Mouse (Mus musculus): ENCODE results near the gene Psmd6. TPM values are rescaled to one million over a fixed set of nuclear protein-coding genes. Genes with fewer than 3 reads are reported as not detected.

The Psmd6 gene
- 134 and 135 TPM in 2 replicates for polyA plus RNA-seq (2011; ENCODE audit: insufficient read length, low read depth, missing spikeins)

DNA sequence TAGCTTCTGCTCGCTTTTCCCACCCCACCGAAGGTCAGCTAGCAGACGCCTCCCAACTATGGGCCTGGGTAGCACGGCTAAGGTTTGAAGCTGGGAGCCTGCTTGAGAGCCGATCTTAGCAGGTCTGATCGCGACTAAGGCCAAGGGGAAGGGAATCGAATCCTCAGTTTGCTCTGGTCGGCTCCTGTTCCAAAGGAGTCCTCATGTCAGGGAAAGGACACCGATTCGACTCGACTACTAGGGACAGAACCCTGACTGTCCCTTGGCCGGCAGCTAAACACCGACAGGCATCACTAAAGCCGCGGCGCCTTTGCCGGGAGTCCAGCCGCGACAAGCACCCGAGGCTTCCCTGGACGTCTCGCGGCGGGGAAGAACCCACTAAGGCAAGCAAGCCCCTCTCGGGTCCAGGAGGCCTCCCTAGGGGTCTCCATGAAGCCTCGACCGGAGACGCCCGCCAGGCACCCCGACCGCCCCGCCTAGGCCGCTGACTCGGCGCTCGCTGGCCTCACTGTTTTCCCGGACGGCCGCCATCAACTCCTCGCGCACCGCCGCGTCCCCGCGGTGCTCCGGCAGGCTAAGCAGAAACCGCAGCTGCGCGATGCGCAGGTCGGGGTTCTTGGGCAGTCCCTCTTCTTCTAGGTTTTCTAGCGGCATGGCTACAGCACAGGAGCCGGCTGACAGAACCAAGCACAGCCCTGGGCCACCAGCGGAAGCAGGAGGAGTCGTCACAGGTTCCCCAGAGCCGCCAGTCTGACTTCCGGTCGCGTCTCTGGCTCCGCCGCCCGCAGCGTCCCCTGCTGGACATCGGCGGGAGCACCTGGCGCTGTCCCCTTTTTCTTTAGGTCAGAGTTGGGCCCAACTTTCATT is at the start of gene Psmd6:
Psmd6 (minus strand) TSS at position 755 of the 867 bp plus-strand sequence.
- TF ChIP-seq POLR2A (IDR thresholded peaks at IDR 0.05; ENCODE audit: low read depth, low read length) (peak; percentile 79), CTCF (IDR thresholded peaks at IDR 0.05; ENCODE audit: borderline replicate concordance, insufficient read depth, low read length) (peak; percentile 78)
- Histone ChIP-seq H3K4me3 (ENCODE audit: insufficient read depth, low read length) (peak within 1 kb of the TSS; percentile 90), H3K27ac (ENCODE audit: insufficient read depth, low read length) (peak within 1 kb of the TSS; percentile 22; the same call in 1 of the 2 replicates), H3K4me1 (ENCODE audit: control insufficient read depth, insufficient read depth, low read length) (0 out of 2 replicates have a peak, but pooled peaks cover 2% of the 10 kb centered on the region)

DNA sequence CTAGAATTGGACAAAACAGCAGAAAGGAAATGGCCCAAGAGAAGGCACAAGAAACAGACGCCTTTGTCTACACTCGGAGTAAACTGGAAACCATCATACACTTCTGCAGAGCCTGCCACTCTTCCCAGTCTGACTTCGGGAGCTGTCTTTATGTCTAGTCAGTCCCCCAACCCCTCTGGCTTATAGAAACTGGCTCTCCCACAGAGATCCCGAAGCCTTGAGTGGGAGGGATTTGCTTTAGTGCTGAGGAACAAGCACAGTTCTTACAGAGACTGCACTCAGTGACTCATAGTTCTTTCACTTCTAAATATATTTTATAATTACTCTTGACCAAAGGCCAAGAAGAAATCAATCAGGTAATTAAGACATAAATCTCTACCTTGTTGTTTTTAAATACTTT is 10.1 kb downstream of the Psmd6 start:
- Histone ChIP-seq H3K4me1 (ENCODE audit: control insufficient read depth, insufficient read depth, low read length) (peaks cover 3% of the 10 kb centered on the region; the same call in 1 of the 2 replicates), H3K4me3 (ENCODE audit: insufficient read depth, low read length) (no peak overlapping the region), H3K27ac (ENCODE audit: insufficient read depth, low read length) (no peak overlapping the region)
- no peak for TF ChIP-seq CTCF (IDR thresholded peaks at IDR 0.05; ENCODE audit: borderline replicate concordance, insufficient read depth, low read length)

DNA sequence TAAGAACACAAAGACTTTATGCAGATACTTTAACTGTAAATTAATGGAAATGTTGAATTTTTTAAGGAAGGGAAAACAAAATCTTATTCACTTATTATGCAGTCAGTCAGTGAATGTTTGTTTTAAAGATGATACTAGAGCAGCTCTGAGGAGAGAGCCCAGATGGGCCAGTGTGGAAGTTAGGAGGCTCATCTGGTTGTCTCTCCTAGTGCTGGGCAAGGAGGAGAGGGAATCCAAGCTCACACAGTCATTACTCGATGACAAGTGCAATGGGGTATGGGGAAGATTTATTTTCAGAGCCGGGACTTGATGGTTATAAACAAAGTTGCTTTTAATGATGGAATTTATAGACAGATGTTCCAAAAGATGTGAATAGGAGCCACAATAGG is 15.9 kb downstream of the Psmd6 start:
- Histone ChIP-seq H3K4me1 (ENCODE audit: control insufficient read depth, insufficient read depth, low read length) (no peaks in the 10 kb centered on the region), H3K27ac (ENCODE audit: insufficient read depth, low read length) (no peak overlapping the region), H3K4me3 (ENCODE audit: insufficient read depth, low read length) (no peak overlapping the region)
- TF ChIP-seq CTCF (IDR thresholded peaks at IDR 0.05; ENCODE audit: borderline replicate concordance, insufficient read depth, low read length) (no peak), POLR2A (IDR thresholded peaks at IDR 0.05; ENCODE audit: low read depth, low read length) (no peak)

DNA sequence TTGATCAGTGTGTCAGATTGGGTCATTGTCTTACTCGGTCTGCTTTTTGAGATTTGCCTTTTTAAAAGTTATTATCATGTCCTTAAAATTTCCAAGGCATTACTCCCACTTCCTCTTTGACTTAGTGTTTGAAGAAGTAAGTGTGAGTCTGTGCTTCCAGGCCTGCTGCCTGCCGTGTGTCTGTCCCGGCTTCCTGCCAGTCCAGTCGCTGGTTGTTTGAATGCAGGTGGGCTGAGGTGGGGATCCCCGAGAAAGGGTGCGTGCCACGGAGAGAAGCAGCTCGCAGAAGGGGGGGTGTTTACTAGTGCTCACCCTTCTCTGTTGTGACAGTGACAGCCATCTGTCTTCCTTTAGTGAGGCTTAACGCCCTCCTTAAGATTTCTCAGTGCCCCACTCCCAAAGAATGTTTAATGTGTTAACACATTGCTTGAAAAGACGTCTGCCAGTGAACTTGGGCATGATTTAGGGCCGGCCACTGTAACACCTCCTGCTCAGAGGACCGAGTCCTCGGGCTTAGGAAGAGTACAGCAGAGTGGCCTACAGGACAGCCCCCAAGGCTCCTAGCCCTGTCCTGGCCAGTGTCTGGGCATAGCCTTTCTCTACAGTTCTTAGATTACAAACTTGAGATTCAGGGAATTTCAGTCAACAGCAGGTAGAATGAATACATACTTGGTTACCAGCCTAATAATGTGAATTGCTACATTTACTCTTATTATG is 16.4 kb downstream of the Psmd6 start:
- Histone ChIP-seq H3K27ac (ENCODE audit: insufficient read depth, low read length) (no peak overlapping the region), H3K4me3 (ENCODE audit: insufficient read depth, low read length) (no peak overlapping the region), H3K4me1 (ENCODE audit: control insufficient read depth, insufficient read depth, low read length) (no peaks in the 10 kb centered on the region)
- no peak for TF ChIP-seq POLR2A (IDR thresholded peaks at IDR 0.05; ENCODE audit: low read depth, low read length)

DNA sequence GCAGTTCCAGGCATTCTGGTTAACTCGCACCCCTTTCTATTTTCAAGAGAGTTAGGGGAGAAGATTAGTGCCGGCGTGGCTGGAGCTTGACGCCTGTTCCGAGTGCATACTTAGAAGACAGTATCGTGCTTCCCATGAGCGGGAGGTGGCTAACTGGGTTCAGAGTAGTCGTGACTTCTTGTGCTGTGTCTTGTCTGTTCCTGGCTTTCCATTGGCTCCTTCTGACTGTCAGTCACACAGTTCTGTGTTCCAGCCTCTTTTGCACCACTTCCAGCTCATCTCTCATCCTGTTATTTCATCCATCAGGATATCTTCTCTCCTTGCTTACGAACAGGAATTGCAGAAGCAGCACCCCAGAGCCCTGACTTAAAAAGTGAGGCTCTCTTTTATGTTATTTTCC is 19.5 kb downstream of the Psmd6 start:
- Histone ChIP-seq H3K4me1 (ENCODE audit: control insufficient read depth, insufficient read depth, low read length) (no peaks in the 10 kb centered on the region), H3K4me3 (ENCODE audit: insufficient read depth, low read length) (no peak overlapping the region), H3K27ac (ENCODE audit: insufficient read depth, low read length) (no peak overlapping the region)
- TF ChIP-seq POLR2A (IDR thresholded peaks at IDR 0.05; ENCODE audit: low read depth, low read length) (no peak), CTCF (IDR thresholded peaks at IDR 0.05; ENCODE audit: borderline replicate concordance, insufficient read depth, low read length) (no peak)

DNA sequence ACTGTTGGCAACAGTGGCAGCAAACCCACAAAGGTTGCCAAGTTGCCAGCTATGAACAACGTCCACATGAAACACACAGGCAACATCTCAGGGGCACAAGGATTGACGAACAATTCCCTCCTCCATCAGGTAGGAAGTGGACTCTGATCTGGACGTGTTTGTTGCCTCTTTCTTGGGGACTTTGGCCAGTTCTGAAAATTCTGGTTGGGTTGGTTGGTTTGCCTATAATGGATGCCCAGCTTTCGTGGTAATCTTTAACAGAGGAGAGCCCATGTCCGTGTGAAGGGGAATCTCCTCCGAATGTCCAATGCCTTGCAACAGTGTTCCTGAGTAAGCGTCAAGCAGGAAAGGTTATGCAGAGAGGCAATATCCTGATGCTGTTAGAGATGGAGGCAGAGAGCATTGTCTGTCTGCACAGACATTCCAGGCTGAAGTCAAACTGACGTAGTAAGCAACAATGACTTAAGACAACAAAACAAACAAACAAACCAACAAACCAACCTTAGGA is 20.0 kb downstream of the Psmd6 start:
- H3K4me1 ChIP-seq (ENCODE audit: control insufficient read depth, insufficient read depth, low read length): no peaks in the 10 kb centered on the region
- TF ChIP-seq POLR2A (IDR thresholded peaks at IDR 0.05; ENCODE audit: low read depth, low read length) (no peak), CTCF (IDR thresholded peaks at IDR 0.05; ENCODE audit: borderline replicate concordance, insufficient read depth, low read length) (no peak)
- no peak overlapping the region for H3K4me3 ChIP-seq (ENCODE audit: insufficient read depth, low read length)
- no peak overlapping the region for H3K27ac ChIP-seq (ENCODE audit: insufficient read depth, low read length)

DNA sequence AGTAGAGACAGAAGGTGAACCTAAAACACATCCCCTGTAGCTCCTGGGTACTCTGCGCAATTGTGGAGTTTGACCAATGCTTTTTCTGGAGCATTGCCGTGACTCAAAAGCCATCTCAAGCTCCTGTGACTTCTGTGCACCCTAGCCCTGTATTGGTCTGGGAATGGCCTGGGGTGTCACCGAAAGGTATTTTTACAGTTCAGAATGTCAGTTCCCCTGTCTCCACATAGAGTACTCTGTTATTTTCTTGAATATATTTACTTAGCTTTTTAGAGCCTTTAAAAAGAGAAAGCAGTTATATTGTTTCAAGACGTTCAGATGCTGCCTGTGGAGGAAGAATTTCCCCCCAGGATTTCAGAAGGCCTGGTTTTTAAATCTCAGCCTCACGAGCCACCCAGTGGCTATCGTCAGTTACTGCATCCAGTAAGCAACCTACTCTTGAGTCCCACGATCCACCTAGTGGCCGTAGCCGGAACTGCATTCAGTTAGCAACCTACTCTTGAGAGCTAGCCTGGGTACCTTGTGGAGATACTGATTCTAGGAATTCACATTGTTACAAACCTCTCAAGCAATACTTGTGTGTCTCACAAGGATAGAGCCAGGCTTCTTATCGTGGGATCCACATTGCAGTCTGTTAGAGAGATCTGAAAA is 22.3 kb downstream of the Psmd6 start:
- H3K4me3 ChIP-seq (ENCODE audit: insufficient read depth, low read length): no peak overlapping the region
- no peaks in the 10 kb centered on the region for H3K4me1 ChIP-seq (ENCODE audit: control insufficient read depth, insufficient read depth, low read length)
- no peak overlapping the region for H3K27ac ChIP-seq (ENCODE audit: insufficient read depth, low read length)
- peak; percentile 69; the same call in 1 of the 2 replicates for TF ChIP-seq CTCF (IDR thresholded peaks at IDR 0.05; ENCODE audit: borderline replicate concordance, insufficient read depth, low read length)
- no peak for TF ChIP-seq POLR2A (IDR thresholded peaks at IDR 0.05; ENCODE audit: low read depth, low read length)

DNA sequence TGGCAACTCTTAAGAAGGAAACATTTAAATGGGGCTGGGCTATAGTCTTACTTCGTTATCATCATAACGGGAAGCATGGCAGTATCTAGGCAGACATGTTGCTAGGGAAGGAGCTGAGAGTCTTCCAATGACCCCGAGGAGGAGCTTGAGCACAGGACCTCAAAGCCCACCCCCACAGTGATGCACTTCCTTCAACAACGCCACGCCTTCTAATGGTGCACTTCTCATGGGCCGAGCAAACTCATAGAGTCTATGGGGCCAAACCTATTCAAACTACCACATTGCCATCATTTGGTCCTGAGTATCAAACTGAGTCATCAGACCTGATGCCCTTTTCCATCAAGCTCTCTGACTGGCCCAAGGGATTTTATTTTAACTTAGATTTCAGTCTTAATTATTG is 30.2 kb downstream of the Psmd6 start:
- H3K4me1 ChIP-seq (ENCODE audit: control insufficient read depth, insufficient read depth, low read length): 0 out of 2 replicates have a peak, but pooled peaks cover 3% of the 10 kb centered on the region

DNA sequence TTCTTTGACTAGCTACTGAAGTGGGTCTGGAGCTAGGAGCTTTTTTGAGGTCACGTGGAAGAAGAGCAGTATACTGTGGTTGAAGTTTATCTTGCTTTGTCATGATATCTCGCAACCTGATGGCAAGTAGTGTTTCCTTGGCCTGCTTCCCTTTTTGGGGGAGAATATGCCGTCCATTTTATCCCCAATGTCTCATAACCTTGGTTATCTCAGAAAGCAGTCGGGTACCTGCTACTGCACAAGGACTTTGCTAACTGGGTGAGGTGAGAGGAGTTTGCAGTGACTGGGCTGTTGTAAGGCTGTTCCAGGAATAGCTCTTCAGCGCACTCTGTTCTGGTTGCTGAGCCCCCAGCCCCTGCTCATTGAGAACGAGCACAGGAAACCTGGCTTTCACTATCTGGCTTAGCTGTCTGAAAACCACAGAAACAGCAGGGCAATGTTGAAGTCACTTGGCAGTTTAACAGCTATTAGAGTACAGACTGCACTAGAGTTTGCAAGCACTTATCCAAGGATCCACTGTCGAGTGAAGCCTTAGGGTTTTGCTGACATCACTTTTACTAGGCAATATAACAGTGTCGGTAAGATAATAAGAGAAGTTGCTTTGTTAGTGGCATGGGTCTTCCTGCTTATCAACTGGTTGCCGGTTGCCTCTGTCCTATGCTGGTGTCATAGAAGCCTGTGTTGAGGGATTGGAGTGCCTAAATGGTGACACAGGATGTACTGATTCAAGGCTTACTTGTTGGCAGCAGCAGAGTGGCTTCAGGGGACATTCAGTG is 32.6 kb downstream of the Psmd6 start:
- H3K27ac ChIP-seq (ENCODE audit: insufficient read depth, low read length): no peak overlapping the region
- TF ChIP-seq POLR2A (IDR thresholded peaks at IDR 0.05; ENCODE audit: low read depth, low read length): no peak
- TF ChIP-seq CTCF (IDR thresholded peaks at IDR 0.05; ENCODE audit: borderline replicate concordance, insufficient read depth, low read length): no peak
- 0 out of 2 replicates have a peak, but pooled peaks cover 3% of the 10 kb centered on the region for H3K4me1 ChIP-seq (ENCODE audit: control insufficient read depth, insufficient read depth, low read length)
- H3K4me3 ChIP-seq (ENCODE audit: insufficient read depth, low read length): no peak overlapping the region

More for the DNA sequence above, 30.2 kb downstream of the Psmd6 start:
- TF ChIP-seq CTCF (IDR thresholded peaks at IDR 0.05; ENCODE audit: borderline replicate concordance, insufficient read depth, low read length): no peak
- TF ChIP-seq POLR2A (IDR thresholded peaks at IDR 0.05; ENCODE audit: low read depth, low read length): no peak
- Histone ChIP-seq H3K4me3 (ENCODE audit: insufficient read depth, low read length) (no peak overlapping the region), H3K27ac (ENCODE audit: insufficient read depth, low read length) (no peak overlapping the region)

Data from embryonic fibroblast, embryonic 13.5 days (primary cell).